Mouse (Mus musculus) liver, adult 2 months (tissue): ENCODE results near the gene Snrpg. TPM values are rescaled to one million over a fixed set of nuclear protein-coding genes. Genes with fewer than 3 reads are reported as not detected.
"Not testable (repeated sequence)": the region's sequence is repeated elsewhere in the genome, so short reads cannot be mapped to it uniquely, and the experiment has no call there.

Source experiments
- DNase-seq: peaks from one replicate; pipeline ENCODE4 v3.0.0-alpha.2; 2011; ENCODE audit warnings: low read depth, low spot score; ENCODE audit errors: extremely low read depth
- H3K27ac ChIP-seq: fragments of 200-500 bp; replicated peaks from 2 replicates; pipeline ENCODE4 v1.5.1; 2012; ENCODE audit warnings: low read depth, mild to moderate bottlenecking, control low read depth, inconsistent platforms, low read length; ENCODE audit not compliant: insufficient read depth
- H3K27me3 ChIP-seq: fragments of 200-500 bp; 2 replicates; pipeline ENCODE4 v1.6.1; 2012; ENCODE audit warnings: mild to moderate bottlenecking, moderate library complexity, low read length, inconsistent platforms; ENCODE audit not compliant: control insufficient read depth, insufficient read depth
- H3K36me3 ChIP-seq: fragments of 200-500 bp; 2 replicates; pipeline ENCODE4 v1.6.1; 2012; ENCODE audit warnings: low read length, inconsistent platforms; ENCODE audit not compliant: control insufficient read depth, insufficient read depth
- H3K4me1 ChIP-seq: fragments of 200-500 bp; 2 replicates; pipeline ENCODE4 v1.6.1; 2011; ENCODE audit warnings: low read length; ENCODE audit not compliant: control insufficient read depth, insufficient read depth
- H3K4me3 ChIP-seq: fragments of 200-500 bp; 2 replicates; pipeline ENCODE4 v1.5.1; 2011; ENCODE audit warnings: low read depth, mild to moderate bottlenecking, control low read depth, low read length, moderate library complexity; ENCODE audit not compliant: insufficient read depth
- H3K79me2 ChIP-seq: fragments of 200-500 bp; 2 replicates; pipeline ENCODE4 v1.6.1; 2012; ENCODE audit warnings: inconsistent platforms, mild to moderate bottlenecking, low read length, moderate library complexity; ENCODE audit not compliant: control insufficient read depth, insufficient read depth
- H3K9ac ChIP-seq: fragments of 200-500 bp; 2 replicates; pipeline ENCODE4 v1.6.1; 2012; ENCODE audit warnings: low read depth, mild to moderate bottlenecking, control low read depth, inconsistent platforms, low read length
- CTCF ChIP-seq: fragments of 200-500 bp; IDR thresholded peaks from 2 replicates; pipeline ENCODE4 v1.5.1; 2011; ENCODE audit warnings: low read depth, low read length, control low read depth
- POLR2A ChIP-seq: fragments of 200-500 bp; IDR thresholded peaks from 2 replicates; pipeline ENCODE4 v1.6.1; 2011; ENCODE audit warnings: low read length, control low read depth; ENCODE audit not compliant: insufficient read depth; ENCODE audit errors: extremely low read depth
- WGBS: fragments of 180-500 bp; shearing (Covaris S2); methylation state at CpG from one replicate; pipeline ENCODE4 v1.1.7; 2018; 5-methylcytosine and 5-hydroxymethylcytosine counted together
- polyA plus RNA-seq: library from polyadenylated mRNA; depleted of rRNA; stranded (reverse); fragments of >200 nt; gene quantifications from 2 replicates; pipeline ENCODE4 v1.2.3, GENCODE M21; 2012
- total RNA-seq: library from RNA; depleted of rRNA; stranded (reverse); fragments of >200 nt; gene quantifications from 2 replicates; pipeline ENCODE4 v1.2.3, GENCODE M21; 2014

Snrpg gene
- total and polyA plus RNA-seq, 2 experiments: 12.6 to 25.9 TPM

GRCm38 (mm10) chr6:86328369-86328768 lies 42.7 kb upstream of the Snrpg start:
- H3K36me3 ChIP-seq: no peaks in the 10 kb centered on the region
- H3K9ac ChIP-seq: no peak overlapping the region
- no peaks in the 10 kb centered on the region for H3K79me2 ChIP-seq
- H3K4me1 ChIP-seq: no peaks in the 10 kb centered on the region
- DNase-seq: no peak
- H3K4me3 ChIP-seq: no peak overlapping the region
- TF ChIP-seq POLR2A (no peak), CTCF (no peak)
- H3K27me3 ChIP-seq: no peaks in the 10 kb centered on the region
- no peak overlapping the region for H3K27ac ChIP-seq
- 37% methylated on average over 3 of the region's 3 CpGs for WGBS

DNA sequence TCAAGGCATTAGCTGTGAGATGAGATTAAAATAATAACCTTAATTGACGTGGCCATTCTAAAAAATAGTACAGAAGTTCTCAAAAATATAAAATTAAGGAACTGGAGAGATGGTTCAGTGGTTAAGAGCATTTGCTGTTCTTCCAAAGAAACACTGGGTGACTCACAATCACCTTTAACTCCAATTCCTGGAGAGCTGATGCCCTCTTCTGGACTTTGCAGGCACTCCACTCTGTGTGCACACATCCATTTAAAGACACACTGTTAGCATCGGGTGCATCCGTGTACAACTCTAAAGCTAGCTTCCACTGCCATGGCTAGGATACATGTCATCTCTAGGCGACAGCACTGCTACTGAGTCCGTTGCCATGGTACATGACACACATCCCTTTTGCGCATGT lies 41.2 kb upstream of the Snrpg start:
- H3K27me3 ChIP-seq: no peaks in the 10 kb centered on the region
- WGBS: 96% methylated on average over 6 of the region's 6 CpGs
- no peak for TF ChIP-seq POLR2A
- no peak for TF ChIP-seq CTCF

GRCm38 (mm10) chr6:86335121-86335849 lies 35.8 kb upstream of the Snrpg start:
- H3K36me3 ChIP-seq: no peaks in the 10 kb centered on the region
- H3K27ac ChIP-seq: no peak overlapping the region
- no peaks in the 10 kb centered on the region for H3K27me3 ChIP-seq
- H3K9ac ChIP-seq: no peak overlapping the region
- no peak for DNase-seq
- H3K4me1 ChIP-seq: no peaks in the 10 kb centered on the region
- H3K4me3 ChIP-seq: no peak overlapping the region
- 70% methylated on average over 11 of the region's 11 CpGs for WGBS
- TF ChIP-seq POLR2A (no peak), CTCF (no peak)
- H3K79me2 ChIP-seq: no peaks in the 10 kb centered on the region

More for the DNA sequence above, 41.2 kb upstream of the Snrpg start:
- Histone ChIP-seq H3K36me3 (no peaks in the 10 kb centered on the region), H3K27ac (no peak overlapping the region), H3K4me3 (no peak overlapping the region), H3K79me2 (no peaks in the 10 kb centered on the region), H3K9ac (no peak overlapping the region), H3K4me1 (no peaks in the 10 kb centered on the region)
- DNase-seq: no peak

- no peaks in the 10 kb centered on the region for H3K27me3 ChIP-seq
- H3K27ac ChIP-seq: no peak overlapping the region
- no peak for TF ChIP-seq CTCF
- TF ChIP-seq POLR2A: no peak
- H3K4me1 ChIP-seq: no peaks in the 10 kb centered on the region
- DNase-seq: no peak
- WGBS: 86% methylated on average over 5 of the region's 5 CpGs
- no peak overlapping the region for H3K4me3 ChIP-seq
- H3K9ac ChIP-seq: no peak overlapping the region
- no peaks in the 10 kb centered on the region for H3K36me3 ChIP-seq
- no peaks in the 10 kb centered on the region for H3K79me2 ChIP-seq
Observed at GRCm38 (mm10) chr6:86335860-86336259, 35.2 kb upstream of the Snrpg start.

GRCm38 (mm10) chr6:86336340-86336739 lies 34.8 kb upstream of the Snrpg start:
- not testable (repeated sequence) for H3K9ac ChIP-seq, DNase-seq, H3K4me3 ChIP-seq, H3K79me2 ChIP-seq, H3K27ac ChIP-seq, H3K27me3 ChIP-seq, H3K4me1 ChIP-seq, H3K36me3 ChIP-seq
- WGBS: 87% methylated on average over 4 of the region's 4 CpGs

DNA sequence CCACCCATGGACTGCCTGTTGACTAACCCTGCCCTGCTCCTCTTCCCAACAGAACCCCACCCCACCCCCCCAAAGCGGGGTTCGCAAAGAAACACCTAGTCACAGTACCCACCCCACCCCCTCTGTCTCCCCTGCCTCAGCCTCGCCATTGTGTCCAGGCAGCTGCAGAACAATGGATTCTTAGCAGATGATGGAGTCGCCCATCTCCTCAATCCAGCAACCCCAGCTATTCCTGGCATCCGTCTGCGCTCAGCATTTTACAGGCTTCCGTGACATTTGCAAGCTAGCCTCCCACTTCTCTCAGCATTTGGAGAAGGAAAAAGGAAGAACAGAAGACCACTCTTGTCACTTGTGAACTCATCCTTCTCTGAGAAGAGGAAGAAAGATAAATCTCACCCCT lies 27.4 kb upstream of the Snrpg start:
- no peak for DNase-seq
- Histone ChIP-seq H3K79me2 (no peaks in the 10 kb centered on the region), H3K27me3 (no peaks in the 10 kb centered on the region), H3K36me3 (no peaks in the 10 kb centered on the region), H3K9ac (no peak overlapping the region), H3K4me3 (no peak overlapping the region), H3K4me1 (no peaks in the 10 kb centered on the region), H3K27ac (no peak overlapping the region)
- WGBS: 30% methylated on average over 7 of the region's 7 CpGs
- TF ChIP-seq POLR2A: no peak
- TF ChIP-seq CTCF: no peak
